Mouse (Mus musculus) lung, embryonic 16.5 days (tissue): ENCODE results near the gene Olfr1443. TPM values are rescaled to one million over a fixed set of nuclear protein-coding genes. Genes with fewer than 3 reads are reported as not detected.
"Not testable (repeated sequence)": the region's sequence is repeated elsewhere in the genome, so short reads cannot be mapped to it uniquely, and the experiment has no call there.

Experiments used
- ATAC-seq: fragments of 200-750 bp; cut with Nextera tagmentation; 2 replicates; pipeline ENCODE4 v1.8.0; 2017; ENCODE audit warnings: low read depth, mild to moderate bottlenecking, moderate library complexity
- H3K27ac ChIP-seq: fragments of 300-500 bp; sonication (generic); 2 replicates; pipeline ENCODE4 v1.5.1; 2014; ENCODE audit warnings: mild to moderate bottlenecking, control low read depth, low read length
- H3K27me3 ChIP-seq: fragments of 300-500 bp; sonication (generic); 2 replicates; pipeline ENCODE4 v1.6.1; 2014; ENCODE audit warnings: low read depth, low read length, mixed read lengths; ENCODE audit not compliant: control insufficient read depth, insufficient read depth
- H3K36me3 ChIP-seq: fragments of 300-500 bp; sonication (generic); 2 replicates; pipeline ENCODE4 v1.6.1; 2014; ENCODE audit warnings: low read length; ENCODE audit not compliant: control insufficient read depth, insufficient read depth
- H3K4me1 ChIP-seq: fragments of 300-500 bp; sonication (generic); replicated peaks from 2 replicates; pipeline ENCODE4 v1.6.1; 2014; ENCODE audit warnings: low read length, mixed read lengths; ENCODE audit not compliant: control insufficient read depth, insufficient read depth
- H3K4me2 ChIP-seq: fragments of 300-500 bp; sonication (generic); 2 replicates; pipeline ENCODE4 v1.6.1; 2014; ENCODE audit warnings: low read depth, low read length, control low read depth
- H3K4me3 ChIP-seq: fragments of 300-500 bp; sonication (generic); 2 replicates; pipeline ENCODE4 v1.5.1; 2014; ENCODE audit warnings: mild to moderate bottlenecking, low read length, control low read depth
- H3K9ac ChIP-seq: fragments of 300-500 bp; sonication (generic); 2 replicates; pipeline ENCODE4 v1.6.1; 2014; ENCODE audit warnings: low read length, control low read depth
- H3K9me3 ChIP-seq: fragments of 300-500 bp; sonication (generic); 2 replicates; pipeline ENCODE4 v1.6.1; 2016; ENCODE audit warnings: low read length; ENCODE audit not compliant: control insufficient read depth
- WGBS: fragments of 180-500 bp; shearing (Covaris S2); extraction: QIAGEN DNeasy Blood & Tissue Kit; methylation state at CpG from one replicate; pipeline ENCODE4 v1.1.7; 2014; 5-methylcytosine and 5-hydroxymethylcytosine counted together
- polyA plus RNA-seq: library from polyadenylated mRNA; unstranded; fragments of >200 nt; fragmentation: Nextera tagmentation; extraction: Ambion mirVana; gene quantifications from 2 replicates; pipeline ENCODE4 v1.2.1, GENCODE M21; 2015

Olfr1443 gene
- polyA plus RNA-seq, 1 experiment from 2014 or later = not detected

GRCm38 (mm10) chr19:12671051-12671450 is 6.9 kb upstream of the Olfr1443 start:
- H3K9me3 ChIP-seq = no peaks in the 10 kb centered on the region
- no peak overlapping the region for H3K4me3 ChIP-seq
- 69% methylated on average over 4 of the region's 4 CpGs for WGBS
- H3K9ac ChIP-seq = no peak overlapping the region
- H3K36me3 ChIP-seq = no peaks in the 10 kb centered on the region
- no peak for ATAC-seq
- H3K27ac ChIP-seq = no peak overlapping the region
- H3K4me2 ChIP-seq = no peak overlapping the region
- no peaks in the 10 kb centered on the region for H3K4me1 ChIP-seq
- H3K27me3 ChIP-seq = no peaks in the 10 kb centered on the region

DNA sequence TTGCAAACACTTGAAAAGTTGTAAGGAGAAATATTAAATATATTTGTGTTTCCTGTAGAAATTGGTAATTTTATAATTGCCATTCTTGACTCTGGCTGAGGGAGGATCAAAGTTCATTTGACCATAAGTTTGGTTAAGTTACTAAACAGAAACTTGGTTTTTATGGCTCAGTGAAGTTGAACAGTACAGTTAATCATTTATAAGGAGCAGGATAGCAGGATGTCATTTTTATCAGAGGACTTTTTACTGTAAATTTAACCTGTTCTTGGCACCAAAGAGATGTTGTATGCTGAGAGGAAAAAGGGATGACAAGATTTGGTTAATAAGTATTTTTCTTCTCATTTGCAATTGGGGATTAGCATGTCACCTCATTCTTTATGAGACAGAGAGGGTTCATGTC is 6.7 kb downstream of the Olfr1443 start:
- Histone ChIP-seq H3K9me3 (no peaks in the 10 kb centered on the region), H3K36me3 (no peaks in the 10 kb centered on the region), H3K27me3 (no peaks in the 10 kb centered on the region), H3K4me3 (no peak overlapping the region), H3K9ac (no peak overlapping the region), H3K27ac (no peak overlapping the region), H3K4me2 (no peak overlapping the region), H3K4me1 (no peaks in the 10 kb centered on the region)
- no peak for ATAC-seq

DNA sequence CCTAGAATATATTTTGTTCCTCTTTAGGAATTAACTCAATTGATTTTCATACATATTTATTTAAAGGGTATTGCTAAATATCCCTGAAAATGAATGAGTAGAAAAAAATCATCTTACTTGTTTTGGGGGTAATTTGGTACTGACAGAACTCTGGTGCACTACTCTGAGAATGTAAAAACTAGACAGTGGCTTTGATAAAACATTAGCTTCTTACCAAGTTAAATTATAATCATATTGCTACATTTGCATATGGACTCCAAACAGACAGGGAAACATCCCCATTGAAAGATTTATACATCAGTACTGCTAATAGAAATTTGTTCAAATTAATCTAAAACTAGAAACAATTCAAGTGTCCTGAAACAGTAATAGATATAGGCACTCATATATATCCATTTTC is 7.3 kb downstream of the Olfr1443 start:
- H3K4me3 ChIP-seq = no peak overlapping the region
- H3K27me3 ChIP-seq = no peaks in the 10 kb centered on the region
- no peak overlapping the region for H3K9ac ChIP-seq
- no peak overlapping the region for H3K4me2 ChIP-seq
- no peak for ATAC-seq
- no peaks in the 10 kb centered on the region for H3K36me3 ChIP-seq
- no peaks in the 10 kb centered on the region for H3K9me3 ChIP-seq
- no peak overlapping the region for H3K27ac ChIP-seq
- H3K4me1 ChIP-seq = no peaks in the 10 kb centered on the region

DNA sequence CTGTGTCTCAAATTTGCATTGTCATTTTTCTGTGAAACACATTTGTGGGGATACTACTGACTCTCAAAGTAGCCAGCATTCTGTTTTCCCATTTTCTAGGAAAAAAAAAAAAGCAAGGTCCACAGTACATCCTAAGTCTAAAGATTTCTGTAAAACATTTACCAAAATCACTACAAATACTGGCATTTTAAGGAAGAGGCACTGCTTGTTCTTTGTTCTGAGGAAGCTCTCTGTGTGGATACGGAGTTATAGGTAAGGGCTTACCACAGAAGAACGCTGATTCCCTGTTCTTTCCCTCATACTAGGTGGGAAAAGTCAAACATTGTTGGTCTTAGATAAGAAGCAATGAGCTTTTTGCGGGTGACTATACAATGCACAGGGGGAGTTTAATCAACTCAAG is 17.7 kb downstream of the Olfr1443 start, which contains the start of gene Keg1:
TSS of gene Keg1 (plus strand) at position 197 of the 400 bp plus-strand sequence.
- H3K36me3 ChIP-seq = no peaks in the 10 kb centered on the region
- no peak within 1 kb of the TSS for H3K4me3 ChIP-seq
- H3K4me1 ChIP-seq = no peaks in the 10 kb centered on the region
- no peak within 1 kb of the TSS for H3K9ac ChIP-seq
- no peak within 1 kb of the TSS for H3K27ac ChIP-seq
- no peak for ATAC-seq
- H3K9me3 ChIP-seq = no peaks in the 10 kb centered on the region
- no peak within 1 kb of the TSS for H3K4me2 ChIP-seq
- WGBS = 60% methylated on average over 3 of the region's 3 CpGs
- H3K27me3 ChIP-seq = no peaks in the 10 kb centered on the region

GRCm38 (mm10) chr19:12696221-12696620 is 18.3 kb downstream of the Olfr1443 start:
- no peak overlapping the region for H3K9ac ChIP-seq
- H3K9me3 ChIP-seq = no peaks in the 10 kb centered on the region
- no peak overlapping the region for H3K27ac ChIP-seq
- no peak overlapping the region for H3K4me3 ChIP-seq
- no peak for ATAC-seq
- H3K4me2 ChIP-seq = no peak overlapping the region
- H3K36me3 ChIP-seq = no peaks in the 10 kb centered on the region
- H3K4me1 ChIP-seq = no peaks in the 10 kb centered on the region
- no peaks in the 10 kb centered on the region for H3K27me3 ChIP-seq

GRCm38 (mm10) chr19:12708458-12708857 is 30.5 kb downstream of the Olfr1443 start:
- H3K4me3 ChIP-seq = no peak overlapping the region
- WGBS = 70% methylated on average over 2 of the region's 2 CpGs

DNA sequence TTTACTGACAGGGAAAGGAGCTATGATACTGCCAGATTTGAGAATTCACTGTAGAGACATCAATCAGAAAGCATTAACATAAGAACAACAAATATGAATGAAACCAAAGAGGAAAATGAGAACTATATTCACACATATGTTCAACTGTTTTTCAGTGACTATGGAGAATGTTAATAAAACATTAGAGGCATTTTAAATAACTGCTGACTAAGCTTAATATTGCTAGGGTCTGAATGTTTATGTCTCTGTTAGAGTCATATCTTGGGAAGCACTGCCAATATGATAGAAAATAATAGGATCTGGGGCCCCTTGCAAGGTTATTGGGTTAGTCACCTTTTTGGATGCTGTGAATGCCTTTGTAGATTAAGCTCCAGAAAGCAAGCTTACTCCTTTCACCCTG is 31.1 kb downstream of the Olfr1443 start:
- H3K9ac ChIP-seq = no peak overlapping the region
- H3K36me3 ChIP-seq = no peaks in the 10 kb centered on the region
- H3K9me3 ChIP-seq = no peaks in the 10 kb centered on the region
- ATAC-seq = no peak
- no peaks in the 10 kb centered on the region for H3K27me3 ChIP-seq
- H3K4me1 ChIP-seq = no peaks in the 10 kb centered on the region
- H3K27ac ChIP-seq = no peak overlapping the region
- no peak overlapping the region for H3K4me2 ChIP-seq
- H3K4me3 ChIP-seq = no peak overlapping the region

More at GRCm38 (mm10) chr19:12708458-12708857, 30.5 kb downstream of the Olfr1443 start:
- Histone ChIP-seq H3K9ac (no peak overlapping the region), H3K4me1 (no peaks in the 10 kb centered on the region), H3K27me3 (no peaks in the 10 kb centered on the region), H3K27ac (no peak overlapping the region), H3K36me3 (no peaks in the 10 kb centered on the region), H3K4me2 (no peak overlapping the region), H3K9me3 (no peaks in the 10 kb centered on the region)
- ATAC-seq = no peak

DNA sequence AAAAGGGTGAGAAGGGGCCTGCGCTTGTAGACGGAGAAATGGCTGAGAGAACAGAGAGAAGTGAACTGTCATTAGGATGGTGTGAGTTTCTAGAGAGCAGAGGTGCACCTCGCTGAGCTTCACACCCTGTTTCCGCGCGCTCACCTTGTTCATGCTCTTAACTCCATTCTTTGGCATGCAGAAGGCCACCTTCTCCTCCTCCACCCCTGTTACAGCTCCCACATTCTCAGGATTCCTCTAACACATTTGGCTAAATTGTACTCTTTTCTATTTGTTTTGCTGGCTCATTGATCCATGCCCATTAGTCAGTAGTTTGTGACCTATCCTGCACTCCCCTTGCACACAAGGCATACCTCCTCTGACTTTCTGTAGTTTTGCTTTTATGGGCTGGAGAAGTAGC is 41.3 kb downstream of the Olfr1443 start:
- H3K4me2 ChIP-seq = no peak overlapping the region
- H3K9ac ChIP-seq = no peak overlapping the region
- no peak overlapping the region for H3K4me3 ChIP-seq
- no peaks in the 10 kb centered on the region for H3K36me3 ChIP-seq
- no peak for ATAC-seq
- H3K4me1 ChIP-seq = no peaks in the 10 kb centered on the region
- 75% methylated on average over 6 of the region's 6 CpGs for WGBS
- H3K27ac ChIP-seq = no peak overlapping the region
- H3K27me3 ChIP-seq = no peaks in the 10 kb centered on the region
- H3K9me3 ChIP-seq = no peaks in the 10 kb centered on the region

DNA sequence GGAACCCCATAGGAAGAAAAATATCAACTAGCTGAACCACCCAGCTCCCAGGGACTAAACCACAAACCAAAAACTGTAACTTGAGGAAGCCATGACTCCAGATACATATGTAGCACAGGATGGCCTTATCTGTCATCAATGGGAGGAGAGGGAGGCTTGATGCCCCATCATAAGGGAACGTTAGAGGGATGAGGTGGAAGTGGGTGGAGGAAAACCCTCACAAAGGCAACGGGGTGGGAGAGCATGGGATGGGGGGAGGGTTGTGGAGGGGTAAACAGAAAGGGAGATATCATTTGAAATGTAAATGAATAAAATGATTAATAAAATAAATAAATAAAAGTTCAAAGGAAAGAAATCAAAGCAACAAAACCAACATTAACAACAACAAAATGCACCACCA is 42.6 kb downstream of the Olfr1443 start:
- WGBS = 34% methylated on average over 2 of the region's 2 CpGs
- no peak overlapping the region for H3K9ac ChIP-seq
- H3K9me3 ChIP-seq = no peaks in the 10 kb centered on the region
- H3K4me1 ChIP-seq = no peaks in the 10 kb centered on the region
- H3K27me3 ChIP-seq = no peaks in the 10 kb centered on the region
- no peak for ATAC-seq
- no peak overlapping the region for H3K4me2 ChIP-seq
- no peaks in the 10 kb centered on the region for H3K36me3 ChIP-seq
- H3K4me3 ChIP-seq = no peak overlapping the region
- no peak overlapping the region for H3K27ac ChIP-seq

GRCm38 (mm10) chr19:12720919-12721318 is 43.0 kb downstream of the Olfr1443 start:
- H3K9ac ChIP-seq, H3K4me3 ChIP-seq, H3K4me1 ChIP-seq, H3K36me3 ChIP-seq, ATAC-seq, H3K27me3 ChIP-seq, H3K9me3 ChIP-seq, H3K4me2 ChIP-seq, H3K27ac ChIP-seq: not testable (repeated sequence)
- 80% methylated on average over 5 of the region's 5 CpGs for WGBS
